Mouse (Mus musculus) liver, embryonic 14.5 days (tissue): ENCODE measurements around the gene Arhgap24. TPM values are rescaled to one million over a fixed set of nuclear protein-coding genes. Genes with fewer than 3 reads are reported as not detected.
A peak's percentile ranks its signal among the peaks of the same experiment; 100 is the strongest.

Experiments
- ATAC-seq: fragments of 200-750 bp; cut with Nextera tagmentation; 2 replicates; pipeline ENCODE4 v1.8.0; 2017; ENCODE audit warnings: moderate number of reproducible peaks, mild to moderate bottlenecking, moderate library complexity; ENCODE audit not compliant: insufficient read depth
- DNase-seq, 3 experiments: peaks; one replicate each; pipeline ENCODE4 v3.0.0-alpha.2; 2012 to 2013; ENCODE audit warnings: low read depth in 3 of 3, low spot score in 3 of 3
- H3K27ac ChIP-seq: fragments of 300-500 bp; sonication (generic); 2 replicates; pipeline ENCODE4 v1.5.1; 2014; ENCODE audit warnings: moderate library complexity, mild to moderate bottlenecking, control low read depth, inconsistent platforms
- H3K27me3 ChIP-seq: fragments of 300-500 bp; sonication (generic); 2 replicates; pipeline ENCODE4 v1.6.1; 2014; ENCODE audit warnings: mild to moderate bottlenecking, low read length, moderate library complexity; ENCODE audit not compliant: control insufficient read depth, insufficient read depth
- H3K36me3 ChIP-seq: fragments of 300-500 bp; sonication (generic); replicated peaks from 2 replicates; pipeline ENCODE4 v1.6.1; 2014; ENCODE audit warnings: low read depth; ENCODE audit not compliant: control insufficient read depth, insufficient read depth
- H3K4me1 ChIP-seq, 2 experiments: fragments of 200-500 bp in 1 of 2; fragments of 300-500 bp in 1 of 2; sonication (generic) in 1 of 2; replicated peaks; 2 replicates each; pipeline ENCODE4 v1.6.1; 2012 to 2014; ENCODE audit warnings: antibody characterized with exemption in 1 of 2, inconsistent platforms in 1 of 2, low read length in 1 of 2; ENCODE audit not compliant: control insufficient read depth in 2 of 2, insufficient read depth in 2 of 2
- H3K4me2 ChIP-seq: fragments of 300-500 bp; sonication (generic); 2 replicates; pipeline ENCODE4 v1.6.1; 2014; ENCODE audit warnings: low read depth, mild to moderate bottlenecking, control low read depth, moderate library complexity
- H3K4me3 ChIP-seq, 2 experiments: fragments of 200-500 bp in 1 of 2; fragments of 300-500 bp in 1 of 2; sonication (generic) in 1 of 2; 2 replicates each; pipeline ENCODE4 v1.5.1; 2012 to 2014; ENCODE audit warnings: low read depth in 2 of 2, low read length in 2 of 2, mild to moderate bottlenecking in 2 of 2, control low read depth in 1 of 2, inconsistent platforms in 1 of 2, moderate library complexity in 1 of 2; ENCODE audit not compliant: insufficient read depth in 1 of 2
- H3K9ac ChIP-seq: fragments of 300-500 bp; sonication (generic); replicated peaks from 2 replicates; pipeline ENCODE4 v1.6.1; 2014; ENCODE audit warnings: mild to moderate bottlenecking, control low read depth, moderate library complexity
- H3K9me3 ChIP-seq: fragments of 300-500 bp; sonication (generic); 2 replicates; pipeline ENCODE4 v1.6.1; 2016; ENCODE audit warnings: low read length, mixed read lengths; ENCODE audit not compliant: control insufficient read depth
- CTCF ChIP-seq: IDR thresholded peaks from 2 replicates; pipeline ENCODE4 v1.5.1; 2016; ENCODE audit warnings: antibody characterized with exemption, low read depth, control low read depth
- EP300 ChIP-seq: IDR thresholded peaks from 2 replicates; pipeline ENCODE4 v1.6.1; 2016; ENCODE audit warnings: antibody characterized with exemption, low read depth
- WGBS: fragments of 180-500 bp; shearing (Covaris S2); extraction: QIAGEN DNeasy Blood & Tissue Kit; methylation state at CpG from one replicate; pipeline ENCODE4 v1.1.7; 2014; ENCODE audit not compliant: insufficient replicate concordance; 5-methylcytosine and 5-hydroxymethylcytosine counted together
- polyA plus RNA-seq, 2 experiments: library from polyadenylated mRNA; depleted of rRNA in 1 of 2; stranded (reverse) in 1 of 2; unstranded in 1 of 2; fragments of >200 nt; fragmentation: Nextera tagmentation in 1 of 2; extraction: Ambion mirVana in 1 of 2; gene quantifications; 2 replicates each; pipeline versions ENCODE4 v1.2.1 to v1.2.3; 2012 to 2014

Arhgap24 gene
- polyA plus RNA-seq, 2 experiments, result 1.8 to 2.1 TPM

DNA sequence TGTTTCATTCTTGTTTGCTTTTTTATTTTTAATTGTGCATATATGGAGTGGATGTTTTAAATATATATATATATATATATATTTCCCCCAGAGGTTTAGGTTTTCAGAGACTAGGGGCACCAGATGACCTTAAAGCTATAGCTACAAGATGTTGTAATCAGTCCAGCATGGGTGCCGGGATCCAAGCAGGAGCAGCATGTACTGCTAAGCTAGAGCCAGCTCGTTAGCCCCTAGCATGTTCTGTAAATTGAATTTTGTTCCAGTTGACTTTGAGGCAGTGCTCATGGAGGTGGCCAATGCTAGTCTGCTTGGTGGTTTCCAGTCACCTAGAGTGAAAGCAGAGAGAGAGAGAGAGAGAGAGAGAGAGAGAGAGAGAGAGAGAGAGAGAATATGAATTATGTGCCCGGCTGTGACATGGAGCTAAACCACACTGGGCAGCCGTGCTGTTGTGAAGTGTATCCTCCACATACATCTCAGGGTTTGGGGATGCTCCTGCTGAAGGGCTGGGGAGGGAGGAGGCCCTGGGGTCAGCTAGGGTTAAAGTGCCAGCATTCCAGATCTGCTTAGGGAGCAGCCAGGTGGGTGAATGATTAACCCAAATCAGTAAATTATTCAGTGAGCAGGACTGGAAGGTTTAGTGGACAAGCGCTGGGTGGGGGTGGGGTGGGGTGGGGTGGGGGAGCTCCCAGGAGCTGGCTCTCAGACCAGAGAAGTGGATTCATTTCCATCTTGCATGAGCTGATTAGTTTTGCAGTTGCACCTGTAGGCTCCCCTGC, 362.9 kb downstream of the Arhgap24 start:
- H3K4me3 ChIP-seq, result no peak overlapping the region
- H3K9me3 ChIP-seq, result no peaks in the 10 kb centered on the region
- H3K36me3 ChIP-seq, result no peaks in the 10 kb centered on the region
- H3K4me1 ChIP-seq, result no peaks in the 10 kb centered on the region
- no peaks in the 10 kb centered on the region for H3K27me3 ChIP-seq
- no peak overlapping the region for H3K9ac ChIP-seq
- peak overlapping the region; percentile 49; the same call in 1 of the 2 replicates for H3K4me2 ChIP-seq
- WGBS, result 44% methylated on average over 5 of the region's 5 CpGs
- no peak for TF ChIP-seq EP300
- TF ChIP-seq CTCF, result no peak
- peak; percentile 74 for ATAC-seq
- peak in 2 of 3 experiments; percentile 19 to 34 for DNase-seq
- H3K27ac ChIP-seq, result no peak overlapping the region

DNA sequence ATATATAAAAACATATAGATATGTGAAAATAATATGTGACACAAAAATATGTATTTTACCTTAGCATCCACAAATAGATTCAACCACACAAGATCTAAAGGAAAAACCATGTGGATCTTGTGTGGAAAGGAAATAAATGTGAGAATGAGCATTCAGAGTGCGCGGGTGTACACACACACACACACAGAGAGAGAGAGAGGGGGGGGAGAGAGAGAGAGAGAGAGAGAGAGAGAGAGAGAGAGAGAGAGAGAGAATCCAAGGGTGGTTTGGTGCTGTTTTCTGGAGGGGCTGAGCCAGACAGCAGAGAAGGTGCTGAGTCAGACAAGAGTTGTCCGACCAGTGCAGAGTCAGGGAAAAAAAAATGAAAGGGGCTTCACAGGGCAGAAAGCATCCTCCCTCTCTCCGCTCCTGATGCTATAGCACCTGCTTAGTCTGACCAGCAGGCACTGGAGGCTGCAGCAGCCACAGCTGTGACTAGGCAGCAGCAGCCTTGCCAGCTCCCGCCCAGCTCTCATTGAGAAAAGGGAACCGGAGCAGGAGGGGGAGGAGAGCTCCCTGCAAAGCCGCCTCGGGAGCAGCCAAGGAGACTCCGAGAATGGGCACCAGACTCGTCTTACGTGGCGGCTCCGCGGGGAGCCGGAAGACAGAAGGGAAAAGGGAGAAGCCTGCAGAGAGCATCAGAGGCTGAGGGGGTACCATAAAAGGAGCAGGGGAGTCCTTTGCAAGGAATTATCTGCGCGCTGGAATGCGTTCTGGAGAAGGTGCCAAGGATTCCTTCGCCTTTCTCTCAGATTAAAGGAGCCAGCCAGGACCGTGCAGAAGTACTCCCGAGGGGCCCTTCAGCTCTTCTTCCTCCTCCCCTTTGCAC, 363.8 kb downstream of the Arhgap24 start:
- DNase-seq (no peak), ATAC-seq (peak; percentile 47; the same call in 1 of the 2 replicates)
- Histone ChIP-seq H3K4me1 (no peaks in the 10 kb centered on the region), H3K27ac (no peak overlapping the region), H3K4me3 (peak overlapping the region; percentile 35 to 37), H3K27me3 (no peaks in the 10 kb centered on the region), H3K36me3 (no peaks in the 10 kb centered on the region), H3K9ac (no peak overlapping the region), H3K9me3 (no peaks in the 10 kb centered on the region), H3K4me2 (peak overlapping the region; percentile 49)
- TF ChIP-seq CTCF (no peak), EP300 (no peak)
- WGBS, result 3% methylated on average over 21 of the region's 21 CpGs

DNA sequence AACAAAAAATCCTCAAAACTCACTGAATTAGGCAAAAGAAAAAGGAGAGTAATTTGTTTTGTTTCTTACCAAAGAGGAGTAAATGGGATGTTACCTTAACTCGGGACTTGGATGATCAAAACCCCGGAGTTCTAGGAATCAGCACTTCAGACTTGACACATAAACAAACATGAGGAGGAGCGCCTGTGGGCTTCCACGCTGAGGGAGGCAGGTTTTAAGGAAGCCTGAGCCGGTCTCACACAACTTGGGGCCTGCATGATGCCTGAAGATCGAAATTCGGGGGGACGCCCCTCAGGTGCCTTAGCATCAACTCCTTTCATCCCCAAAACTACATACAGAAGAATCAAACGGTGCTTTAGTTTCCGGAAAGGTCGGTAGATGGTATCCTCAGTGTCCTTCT, 364.6 kb downstream of the Arhgap24 start:
- Histone ChIP-seq H3K4me2 (peak overlapping the region; percentile 49), H3K27ac (no peak overlapping the region), H3K9ac (no peak overlapping the region), H3K9me3 (no peaks in the 10 kb centered on the region), H3K4me3 (no peak overlapping the region; a peak in 1 of 4 replicates), H3K27me3 (no peaks in the 10 kb centered on the region), H3K36me3 (no peaks in the 10 kb centered on the region), H3K4me1 (no peaks in the 10 kb centered on the region)
- no peak for TF ChIP-seq EP300
- no peak for TF ChIP-seq CTCF
- DNase-seq (no peak), ATAC-seq (no peak)
- 16% methylated on average over 11 of the region's 11 CpGs for WGBS

DNA sequence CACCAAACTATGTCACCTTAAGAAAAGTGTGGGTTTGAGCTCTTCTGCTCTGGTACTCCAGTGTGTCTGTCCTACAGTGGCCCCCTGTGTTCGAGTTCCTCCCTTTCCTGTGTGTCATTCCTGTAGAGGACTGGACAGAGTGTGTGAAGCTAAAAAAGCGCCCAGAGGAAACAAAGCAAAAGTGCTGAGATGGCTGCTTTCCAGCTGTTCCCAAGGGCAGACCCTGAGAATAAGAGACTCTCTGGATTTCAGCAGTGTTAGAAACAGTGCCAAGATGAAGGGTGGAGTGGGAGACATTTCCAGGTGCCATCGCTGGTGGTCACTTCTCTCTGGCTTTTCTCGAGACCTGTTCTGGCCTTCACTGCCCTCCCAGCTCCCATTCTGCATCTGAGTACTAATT, 366.7 kb downstream of the Arhgap24 start:
- no peaks in the 10 kb centered on the region for H3K4me1 ChIP-seq
- H3K9ac ChIP-seq, result no peak overlapping the region
- no peak for ATAC-seq
- TF ChIP-seq EP300, result no peak
- H3K36me3 ChIP-seq, result no peaks in the 10 kb centered on the region
- no peak overlapping the region for H3K27ac ChIP-seq
- WGBS, result 41% methylated on average over 4 of the region's 4 CpGs
- H3K4me3 ChIP-seq, result no peak overlapping the region
- no peaks in the 10 kb centered on the region for H3K9me3 ChIP-seq
- H3K4me2 ChIP-seq, result no peak overlapping the region
- no peak for DNase-seq
- H3K27me3 ChIP-seq, result no peaks in the 10 kb centered on the region

DNA sequence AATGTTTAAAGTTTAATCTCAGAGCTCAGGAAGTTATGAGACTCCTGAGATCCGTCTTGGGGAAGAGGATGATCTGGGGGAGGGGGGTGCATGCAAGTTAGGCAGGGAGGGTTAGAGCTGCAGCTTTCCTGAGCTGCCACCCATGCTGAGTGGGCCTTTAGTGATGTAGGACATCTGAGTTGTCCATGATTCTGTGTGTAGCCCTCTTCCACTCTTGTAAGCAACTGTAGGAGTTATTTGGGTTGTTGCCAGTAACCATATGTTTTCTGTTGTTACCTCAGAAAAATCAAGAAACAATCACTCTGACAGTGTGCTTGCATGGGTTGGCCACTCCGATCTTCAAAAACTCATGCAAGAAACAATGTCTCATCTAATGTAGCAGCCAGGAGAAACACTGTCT, 370.6 kb downstream of the Arhgap24 start:
- Histone ChIP-seq H3K9me3 (no peaks in the 10 kb centered on the region), H3K27me3 (no peaks in the 10 kb centered on the region), H3K4me1 (no peaks in the 10 kb centered on the region), H3K4me2 (no peak overlapping the region), H3K36me3 (no peaks in the 10 kb centered on the region), H3K27ac (no peak overlapping the region), H3K4me3 (no peak overlapping the region), H3K9ac (no peak overlapping the region)
- DNase-seq, result no peak
- TF ChIP-seq EP300 (no peak), CTCF (no peak)
- 55% methylated on average over 2 of the region's 2 CpGs for WGBS
- no peak for ATAC-seq
